Mouse (Mus musculus) gastrocnemius, adult 8-10 months (tissue): ENCODE measurements around the gene Lrrc10b. TPM values are rescaled to one million over a fixed set of nuclear protein-coding genes. Genes with fewer than 3 reads are reported as not detected.
A peak's percentile ranks its signal among the peaks of the same experiment; 100 is the strongest.

Source experiments
- DNase-seq, 2 experiments: peaks; one replicate each; pipeline ENCODE4 v3.0.0; 2022; ENCODE audit warnings: low spot score in 2 of 2
- total RNA-seq, 4 experiments: library from RNA; stranded (reverse); gene quantifications; 2 replicates each; pipeline ENCODE4 v1.2.4; 2022

Lrrc10b gene
- total RNA-seq, result under 1 TPM in 2 of 4 experiments, not detected in 2; 0.19 to 0.48 TPM

- DNase-seq, result no peak
Measured at GRCm38 (mm10) chr19:10456752-10457483, at the start of gene Lrrc10b. Lrrc10b (minus strand) TSS chr19:10457473.

- no peak for DNase-seq
Measured at GRCm38 (mm10) chr19:10502571-10502970, 45.3 kb upstream of the Lrrc10b start.

GRCm38 (mm10) chr19:10500581-10500980, 43.3 kb upstream of the Lrrc10b start:
- no peak for DNase-seq

GRCm38 (mm10) chr19:10497512-10498160, 40.4 kb upstream of the Lrrc10b start:
- DNase-seq, result no peak

GRCm38 (mm10) chr19:10496976-10497375, 39.7 kb upstream of the Lrrc10b start:
- DNase-seq, result no peak

- DNase-seq, result no peak
Measured at GRCm38 (mm10) chr19:10495670-10496069, 38.4 kb upstream of the Lrrc10b start.

GRCm38 (mm10) chr19:10486264-10486738, 29.0 kb upstream of the Lrrc10b start:
- DNase-seq, result peak; percentile 13 to 14

GRCm38 (mm10) chr19:10482703-10483102, 25.4 kb upstream of the Lrrc10b start, which contains the start of gene Ppp1r32:
Ppp1r32 (minus strand) TSS chr19:10482928.
- no peak for DNase-seq

- DNase-seq, result no peak
Measured at GRCm38 (mm10) chr19:10479541-10479940, 22.3 kb upstream of the Lrrc10b start.

- DNase-seq, result no peak
Measured at GRCm38 (mm10) chr19:10473779-10474178, 16.5 kb upstream of the Lrrc10b start.

- no peak for DNase-seq
Measured at GRCm38 (mm10) chr19:10472958-10473357, 15.7 kb upstream of the Lrrc10b start.

- DNase-seq, result no peak
Measured at GRCm38 (mm10) chr19:10469171-10469658, 11.9 kb upstream of the Lrrc10b start.

GRCm38 (mm10) chr19:10464427-10464826, 7.2 kb upstream of the Lrrc10b start:
- no peak for DNase-seq

- DNase-seq, result no peak
Measured at GRCm38 (mm10) chr19:10461584-10461983, 4.3 kb upstream of the Lrrc10b start.

- DNase-seq, result no peak
Measured at GRCm38 (mm10) chr19:10459907-10460306, 2.6 kb upstream of the Lrrc10b start.

GRCm38 (mm10) chr19:10458096-10458495, 823 bp upstream of the Lrrc10b start:
- DNase-seq, result no peak

GRCm38 (mm10) chr19:10457484-10457800, 169 bp upstream of the Lrrc10b start:
- no peak for DNase-seq

GRCm38 (mm10) chr19:10455437-10455806, 1.9 kb downstream of the Lrrc10b start:
- DNase-seq, result no peak

GRCm38 (mm10) chr19:10454718-10455436, 2.4 kb downstream of the Lrrc10b start:
- DNase-seq, result no peak

- DNase-seq, result peak; percentile 29 to 43
Measured at GRCm38 (mm10) chr19:10449708-10450107, 7.6 kb downstream of the Lrrc10b start.

- no peak for DNase-seq
Measured at GRCm38 (mm10) chr19:10449190-10449589, 8.1 kb downstream of the Lrrc10b start.

GRCm38 (mm10) chr19:10448275-10448674, 9.0 kb downstream of the Lrrc10b start:
- no peak for DNase-seq
